Mouse (Mus musculus): Measurements from ENCODE around the gene Nosip. TPM values are rescaled to one million over a fixed set of nuclear protein-coding genes. Genes with fewer than 3 reads are reported as not detected.

Gene Nosip
- polyA plus RNA-seq (2014; fragmentation: Nextera tagmentation; extraction: Ambion mirVana), result 48.5 and 53.8 TPM in 2 replicates

DNA sequence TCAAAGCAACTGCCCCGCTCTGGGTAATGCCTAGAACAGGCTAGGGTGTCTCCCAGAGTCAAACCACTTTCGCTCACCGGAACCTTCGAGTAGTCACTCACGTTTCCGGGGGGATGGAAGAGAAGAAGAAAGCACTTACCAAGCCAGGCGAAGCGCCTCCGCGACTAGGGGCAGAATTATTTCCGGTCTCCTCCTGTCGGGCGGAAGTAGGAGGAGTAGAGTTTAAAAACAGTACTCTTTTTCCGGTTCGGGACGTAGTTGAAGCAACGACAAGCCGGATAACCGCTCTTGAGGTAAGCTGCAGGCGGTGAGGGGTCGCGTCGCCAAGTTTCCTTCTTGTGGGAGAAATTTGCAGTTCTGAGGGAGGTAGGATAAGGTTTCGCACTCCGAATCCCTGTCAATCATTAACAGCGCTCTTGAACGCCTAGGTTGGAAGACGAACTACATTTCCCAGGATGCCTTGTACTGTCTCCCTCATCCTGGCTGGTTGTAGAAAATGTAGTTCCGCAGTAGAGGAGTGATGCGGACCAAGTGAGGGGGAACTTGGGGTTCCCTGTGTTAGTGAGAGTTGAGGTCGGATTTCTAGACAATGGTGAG, at the start of gene Nosip, which contains the start of gene Prrg2:
Gene Nosip, plus strand, starts transcription at position 191 of the 597 bp plus-strand sequence.
Gene Prrg2, minus strand, starts transcription at position 439 of the 597 bp plus-strand sequence.
- Histone ChIP-seq H3K4me2 (ENCODE audit: low read length) (peak within 1 kb of the TSS; percentile 68), H3K4me1 (ENCODE audit: control insufficient read depth in 2 of 2, insufficient read depth in 2 of 2, low read length in 2 of 2) (peaks cover 5 to 13% of the 10 kb centered on the region in 2 experiments; a peak in 3 of 4 replicates), H3K27ac (replicated peaks in 1 of 2; ENCODE audit: control insufficient read depth in 1 of 2, insufficient read depth in 1 of 2, low read depth in 2 of 2, low read length in 2 of 2) (peak within 1 kb of the TSS; percentile 88 to 95), H3K36me3 (ENCODE audit: control insufficient read depth, insufficient read depth, low read length) (no peaks in the 10 kb centered on the region; the same call in 1 of the 2 replicates), H3K9ac (ENCODE audit: low read length) (peak within 1 kb of the TSS; percentile 78), H3K27me3 (ENCODE audit: control insufficient read depth, insufficient read depth, low read length) (no peaks in the 10 kb centered on the region), H3K4me3 (ENCODE audit: control insufficient read depth in 1 of 2, insufficient read depth in 1 of 2, low read depth in 1 of 2, low read length in 2 of 2) (peak within 1 kb of the TSS; percentile 76 to 94), H3K9me3 (ENCODE audit: control insufficient read depth, low read length) (no peaks in the 10 kb centered on the region)
- peak; percentile 79 for ATAC-seq (ENCODE audit: insufficient number of reproducible peaks, insufficient read depth, low FRiP score, low read depth)
- WGBS, result under 1% methylated on average over 31 of the region's 31 CpGs

DNA sequence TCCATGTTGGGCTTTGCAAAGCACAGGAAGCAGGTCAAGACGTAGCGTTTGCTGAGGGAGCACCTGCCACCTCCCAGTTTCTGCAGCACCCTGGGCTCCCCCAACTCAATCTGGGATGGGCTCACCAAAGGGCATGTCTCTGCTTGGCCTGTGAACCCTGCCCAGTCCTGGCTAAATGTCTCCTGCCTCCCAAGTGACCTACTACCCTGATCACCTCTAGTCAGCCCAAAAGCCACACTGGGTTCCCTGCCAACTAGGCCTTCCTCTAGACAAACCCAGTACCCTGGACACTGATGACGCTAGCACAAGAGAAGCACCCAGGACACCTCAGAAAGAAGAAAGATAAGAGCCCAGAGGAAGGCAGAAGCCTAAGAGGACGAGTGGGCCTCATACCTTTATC, 49.4 kb upstream of the Nosip start:
- Histone ChIP-seq H3K4me3 (ENCODE audit: control insufficient read depth in 1 of 2, insufficient read depth in 1 of 2, low read depth in 1 of 2, low read length in 2 of 2) (no peak overlapping the region), H3K4me2 (ENCODE audit: low read length) (no peak overlapping the region), H3K36me3 (ENCODE audit: control insufficient read depth, insufficient read depth, low read length) (peaks cover 62% of the 10 kb centered on the region), H3K27ac (replicated peaks in 1 of 2; ENCODE audit: control insufficient read depth in 1 of 2, insufficient read depth in 1 of 2, low read depth in 2 of 2, low read length in 2 of 2) (no peak overlapping the region), H3K9ac (ENCODE audit: low read length) (no peak overlapping the region), H3K9me3 (ENCODE audit: control insufficient read depth, low read length) (no peaks in the 10 kb centered on the region), H3K27me3 (ENCODE audit: control insufficient read depth, insufficient read depth, low read length) (no peaks in the 10 kb centered on the region), H3K4me1 (ENCODE audit: control insufficient read depth in 2 of 2, insufficient read depth in 2 of 2, low read length in 2 of 2) (peaks cover 0 to 8% of the 10 kb centered on the region in 2 experiments; a peak in 1 of 4 replicates)
- no peak for ATAC-seq (ENCODE audit: insufficient number of reproducible peaks, insufficient read depth, low FRiP score, low read depth)
- 74% methylated on average over 4 of the region's 4 CpGs for WGBS

DNA sequence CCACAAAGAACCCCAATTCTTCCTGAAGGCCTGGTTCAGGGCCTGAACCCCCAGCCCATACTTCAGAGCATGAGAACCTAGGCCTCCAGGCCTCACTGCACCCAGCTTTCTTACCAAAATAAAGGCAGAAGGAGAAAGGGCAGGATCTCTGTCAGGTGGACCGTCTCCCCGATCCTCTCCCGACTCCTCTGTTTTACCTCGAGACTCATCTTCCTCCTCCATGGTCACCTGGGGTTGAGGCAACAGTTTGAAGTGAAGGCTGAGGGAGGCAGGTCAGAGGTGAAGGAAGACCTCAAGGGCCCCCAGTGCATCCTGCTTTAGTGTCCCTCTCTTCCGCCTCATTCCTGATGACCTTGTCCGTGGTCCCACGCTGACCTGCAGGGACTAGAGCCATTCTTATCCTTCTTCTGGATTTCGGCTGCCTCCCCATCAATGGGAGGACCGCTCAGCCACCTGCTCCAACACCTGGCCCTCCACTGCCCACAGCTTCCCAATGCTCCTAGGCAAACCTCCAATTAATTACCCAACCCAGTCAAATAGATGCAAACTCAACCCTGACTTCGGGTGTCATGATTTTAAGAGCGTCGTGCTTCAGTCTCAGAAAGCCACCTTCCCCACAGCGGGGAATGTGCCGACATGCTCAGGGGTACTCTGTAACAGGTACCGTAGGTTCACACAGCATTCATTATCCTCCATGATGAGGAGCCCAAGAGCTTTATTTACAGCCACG, 48.7 kb upstream of the Nosip start:
- Histone ChIP-seq H3K4me3 (ENCODE audit: control insufficient read depth in 1 of 2, insufficient read depth in 1 of 2, low read depth in 1 of 2, low read length in 2 of 2) (no peak overlapping the region), H3K27ac (replicated peaks in 1 of 2; ENCODE audit: control insufficient read depth in 1 of 2, insufficient read depth in 1 of 2, low read depth in 2 of 2, low read length in 2 of 2) (no peak overlapping the region), H3K9me3 (ENCODE audit: control insufficient read depth, low read length) (no peaks in the 10 kb centered on the region), H3K4me1 (ENCODE audit: control insufficient read depth in 2 of 2, insufficient read depth in 2 of 2, low read length in 2 of 2) (peaks cover 0 to 11% of the 10 kb centered on the region in 2 experiments; a peak in 2 of 4 replicates), H3K9ac (ENCODE audit: low read length) (no peak overlapping the region), H3K4me2 (ENCODE audit: low read length) (no peak overlapping the region), H3K36me3 (ENCODE audit: control insufficient read depth, insufficient read depth, low read length) (peaks cover 55% of the 10 kb centered on the region), H3K27me3 (ENCODE audit: control insufficient read depth, insufficient read depth, low read length) (no peaks in the 10 kb centered on the region)
- ATAC-seq (ENCODE audit: insufficient number of reproducible peaks, insufficient read depth, low FRiP score, low read depth), result no peak
- 92% methylated on average over 16 of the region's 16 CpGs for WGBS

DNA sequence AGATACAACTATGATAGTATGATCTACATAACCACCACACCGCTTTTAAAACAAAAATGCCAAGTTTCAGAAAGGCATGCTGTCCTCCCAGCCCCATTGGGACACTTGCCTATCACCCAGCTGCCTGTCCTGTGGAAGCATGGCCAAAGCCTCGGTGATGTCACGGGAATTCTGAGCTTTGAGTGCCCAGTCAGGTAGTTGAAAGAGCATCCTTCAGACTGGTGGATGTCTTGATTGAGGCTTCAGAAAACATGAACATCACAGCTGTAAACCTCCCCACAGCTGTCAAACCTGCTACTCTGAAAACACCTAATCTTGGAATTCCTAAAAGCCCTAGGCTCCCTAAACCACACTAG, 48.2 kb upstream of the Nosip start:
- H3K27ac ChIP-seq (replicated peaks in 1 of 2; ENCODE audit: control insufficient read depth in 1 of 2, insufficient read depth in 1 of 2, low read depth in 2 of 2, low read length in 2 of 2), result no peak overlapping the region
- H3K27me3 ChIP-seq (ENCODE audit: control insufficient read depth, insufficient read depth, low read length), result no peaks in the 10 kb centered on the region
- no peak overlapping the region for H3K4me3 ChIP-seq (ENCODE audit: control insufficient read depth in 1 of 2, insufficient read depth in 1 of 2, low read depth in 1 of 2, low read length in 2 of 2)
- no peak overlapping the region for H3K9ac ChIP-seq (ENCODE audit: low read length)
- WGBS, result 89% methylated on average over 3 of the region's 3 CpGs
- H3K9me3 ChIP-seq (ENCODE audit: control insufficient read depth, low read length), result no peaks in the 10 kb centered on the region
- no peak overlapping the region for H3K4me2 ChIP-seq (ENCODE audit: low read length)
- H3K4me1 ChIP-seq (ENCODE audit: control insufficient read depth in 2 of 2, insufficient read depth in 2 of 2, low read length in 2 of 2), result peaks cover 3 to 16% of the 10 kb centered on the region in 2 experiments; a peak in 3 of 4 replicates
- no peak for ATAC-seq (ENCODE audit: insufficient number of reproducible peaks, insufficient read depth, low FRiP score, low read depth)
- H3K36me3 ChIP-seq (ENCODE audit: control insufficient read depth, insufficient read depth, low read length), result peaks cover 51% of the 10 kb centered on the region

DNA sequence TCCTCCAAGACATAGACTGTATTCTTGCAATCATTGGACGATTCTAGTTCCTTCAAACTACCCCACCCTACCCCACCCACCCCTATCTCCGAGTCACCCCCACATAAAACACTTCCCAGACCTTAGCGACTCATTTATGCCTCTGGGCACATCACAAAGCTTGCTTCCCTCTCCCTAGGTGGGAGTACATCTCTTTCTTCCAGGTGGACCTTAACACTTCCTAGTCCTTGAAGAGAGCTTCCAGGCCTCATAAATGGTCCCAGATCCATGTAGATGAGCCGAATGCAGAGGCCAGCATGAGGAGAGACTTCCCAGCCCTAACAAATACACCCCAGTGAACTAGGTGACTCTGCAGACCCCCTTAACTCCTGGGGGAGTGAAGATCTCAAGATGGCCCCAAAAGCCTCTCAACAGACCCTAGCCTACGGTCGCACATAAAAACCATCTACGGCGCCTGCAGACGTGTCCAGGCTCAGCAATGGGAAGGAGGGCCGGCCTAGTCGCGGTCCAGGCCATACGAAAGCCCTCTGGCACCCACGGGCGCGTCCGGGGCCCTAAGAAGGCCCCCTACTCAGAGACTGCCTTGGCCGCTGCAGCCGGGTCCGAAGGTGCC, 46.8 kb upstream of the Nosip start:
- H3K36me3 ChIP-seq (ENCODE audit: control insufficient read depth, insufficient read depth, low read length), result peaks cover 38% of the 10 kb centered on the region
- peaks cover 6 to 16% of the 10 kb centered on the region in 2 experiments; a peak in 3 of 4 replicates for H3K4me1 ChIP-seq (ENCODE audit: control insufficient read depth in 2 of 2, insufficient read depth in 2 of 2, low read length in 2 of 2)
- peak overlapping the region; percentile 61 to 100 for H3K27ac ChIP-seq (replicated peaks in 1 of 2; ENCODE audit: control insufficient read depth in 1 of 2, insufficient read depth in 1 of 2, low read depth in 2 of 2, low read length in 2 of 2)
- H3K27me3 ChIP-seq (ENCODE audit: control insufficient read depth, insufficient read depth, low read length), result no peaks in the 10 kb centered on the region
- no peak for ATAC-seq (ENCODE audit: insufficient number of reproducible peaks, insufficient read depth, low FRiP score, low read depth)
- no peaks in the 10 kb centered on the region for H3K9me3 ChIP-seq (ENCODE audit: control insufficient read depth, low read length)
- peak overlapping the region; percentile 66 for H3K4me2 ChIP-seq (ENCODE audit: low read length)
- WGBS, result 1% methylated on average over 17 of the region's 20 CpGs
- H3K9ac ChIP-seq (ENCODE audit: low read length), result peak overlapping the region; percentile 97
- peak overlapping the region; percentile 69 to 88 for H3K4me3 ChIP-seq (ENCODE audit: control insufficient read depth in 1 of 2, insufficient read depth in 1 of 2, low read depth in 1 of 2, low read length in 2 of 2)

DNA sequence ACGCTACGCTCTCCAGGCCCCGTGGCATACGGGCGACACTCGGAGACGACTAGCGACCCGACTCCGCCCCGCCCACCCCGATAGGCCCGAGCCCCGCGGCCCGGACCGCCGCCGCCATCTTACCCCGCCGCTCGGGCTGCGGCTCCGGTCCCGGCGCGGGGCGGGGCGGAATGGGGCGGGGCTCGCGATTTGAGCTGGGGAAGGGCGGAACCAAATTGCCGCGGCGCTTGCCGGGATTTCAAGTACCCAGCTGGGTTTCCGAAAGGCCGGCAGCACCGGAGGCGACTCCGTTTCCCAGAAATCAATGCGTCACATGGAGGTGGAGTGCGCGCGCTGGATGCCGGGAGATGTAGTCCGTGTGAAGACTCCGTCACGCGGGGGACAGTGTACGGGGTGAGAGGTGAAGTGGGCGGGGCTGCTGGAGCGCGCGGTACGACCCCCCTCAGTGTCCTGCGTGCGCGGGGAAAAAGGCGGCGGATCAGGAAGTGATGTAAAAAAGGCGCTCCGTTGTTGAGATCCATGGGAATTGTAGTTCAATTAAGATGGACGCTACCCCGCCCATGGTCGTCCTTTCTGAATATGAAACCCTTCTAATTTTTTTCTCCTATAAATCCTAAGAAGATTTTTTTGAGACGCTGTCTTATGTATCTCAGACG, 46.1 kb upstream of the Nosip start, which contains the start of gene Scaf1:
Gene Scaf1, minus strand, starts transcription at position 407 of the 656 bp plus-strand sequence.
- H3K4me2 ChIP-seq (ENCODE audit: low read length), result peak within 1 kb of the TSS; percentile 82
- no peaks in the 10 kb centered on the region for H3K9me3 ChIP-seq (ENCODE audit: control insufficient read depth, low read length)
- peaks cover 36% of the 10 kb centered on the region for H3K36me3 ChIP-seq (ENCODE audit: control insufficient read depth, insufficient read depth, low read length)
- no peaks in the 10 kb centered on the region for H3K27me3 ChIP-seq (ENCODE audit: control insufficient read depth, insufficient read depth, low read length)
- WGBS, result 1% methylated on average over 69 of the region's 69 CpGs
- peak within 1 kb of the TSS; percentile 97 for H3K9ac ChIP-seq (ENCODE audit: low read length)
- H3K4me1 ChIP-seq (ENCODE audit: control insufficient read depth in 2 of 2, insufficient read depth in 2 of 2, low read length in 2 of 2), result peaks cover 6 to 16% of the 10 kb centered on the region in 2 experiments; a peak in 3 of 4 replicates
- H3K27ac ChIP-seq (replicated peaks in 1 of 2; ENCODE audit: control insufficient read depth in 1 of 2, insufficient read depth in 1 of 2, low read depth in 2 of 2, low read length in 2 of 2), result peak within 1 kb of the TSS; percentile 99 to 100
- H3K4me3 ChIP-seq (ENCODE audit: control insufficient read depth in 1 of 2, insufficient read depth in 1 of 2, low read depth in 1 of 2, low read length in 2 of 2), result peak within 1 kb of the TSS; percentile 69 to 88
- ATAC-seq (ENCODE audit: insufficient number of reproducible peaks, insufficient read depth, low FRiP score, low read depth), result peak; percentile 87

DNA sequence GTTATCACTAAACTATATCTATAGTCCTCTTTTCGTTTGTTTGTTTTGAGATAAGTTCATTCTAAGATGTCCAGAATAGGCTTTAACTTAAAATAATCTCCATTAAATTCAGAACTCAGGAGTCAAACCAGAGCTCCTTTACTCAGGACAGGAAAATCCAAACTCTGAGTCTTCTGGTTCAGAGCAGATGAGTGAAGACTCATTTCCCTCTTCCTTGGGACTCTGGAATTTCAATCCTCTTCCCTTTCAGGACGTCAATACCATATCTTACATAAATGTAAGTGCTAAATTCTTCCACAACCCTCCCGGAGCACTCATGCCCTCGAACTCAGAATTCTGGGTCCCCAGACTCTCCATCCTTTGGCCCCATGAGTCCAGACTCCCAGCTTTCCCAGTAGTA, 45.5 kb upstream of the Nosip start:
- Histone ChIP-seq H3K27me3 (ENCODE audit: control insufficient read depth, insufficient read depth, low read length) (no peaks in the 10 kb centered on the region), H3K9me3 (ENCODE audit: control insufficient read depth, low read length) (no peaks in the 10 kb centered on the region), H3K4me2 (ENCODE audit: low read length) (peak overlapping the region; percentile 82), H3K4me3 (ENCODE audit: control insufficient read depth in 1 of 2, insufficient read depth in 1 of 2, low read depth in 1 of 2, low read length in 2 of 2) (peak overlapping the region; percentile 50 to 88), H3K9ac (ENCODE audit: low read length) (peak overlapping the region; percentile 80), H3K4me1 (ENCODE audit: control insufficient read depth in 2 of 2, insufficient read depth in 2 of 2, low read length in 2 of 2) (peaks cover 6 to 16% of the 10 kb centered on the region in 2 experiments; a peak in 3 of 4 replicates), H3K36me3 (ENCODE audit: control insufficient read depth, insufficient read depth, low read length) (peaks cover 36% of the 10 kb centered on the region), H3K27ac (replicated peaks in 1 of 2; ENCODE audit: control insufficient read depth in 1 of 2, insufficient read depth in 1 of 2, low read depth in 2 of 2, low read length in 2 of 2) (peak overlapping the region; percentile 99 to 100)
- under 1% methylated on average over 4 of the region's 4 CpGs for WGBS
- no peak for ATAC-seq (ENCODE audit: insufficient number of reproducible peaks, insufficient read depth, low FRiP score, low read depth)

Measured in heart, embryonic 14.5 days (tissue).